Mouse (Mus musculus): ENCODE results near the gene Cd7.

- TF ChIP-seq ZC3H11A (IDR thresholded peaks at IDR 0.05; ENCODE audit: borderline replicate concordance, low read depth, low read length) (no peak), HCFC1 (IDR thresholded peaks at IDR 0.05; ENCODE audit: borderline replicate concordance, insufficient read depth, low read length) (no peak), ZNF384 (IDR thresholded peaks at IDR 0.05; ENCODE audit: low read depth, low read length) (no peak), MAFK (IDR thresholded peaks at IDR 0.05; ENCODE audit: insufficient read depth, low read depth, low read length) (peak; percentile 86)
Observed at GRCm38 (mm10) chr11:121049840-121050239, 10.6 kb upstream of the Cd7 start.

Data from ES-E14 (cell line).